Mouse (Mus musculus): Measurements from ENCODE around the gene Ryk.

The Ryk gene

GRCm38 (mm10) chr9:102955866-102956265 lies 121.1 kb downstream of the Ryk start:
- DNase-seq = no peak

All from kidney, postnatal 25 days (tissue).